Mouse (Mus musculus) MN1 (cell line): Measurements from ENCODE around the gene Copa.
A peak's percentile ranks its signal among the peaks of the same experiment; 100 is the strongest.

ENCODE experiments used
- DNase-seq: peaks from one replicate; pipeline ENCODE4 v3.0.0-alpha.2; 2016; ENCODE audit warnings: low spot score

The Copa gene

GRCm38 (mm10) chr1:172082101-172082898 is at the start of gene Copa, which contains the start of gene Ncstn:
TSS of gene Copa (plus strand) at chr1:172082529.
TSS of gene Ncstn (minus strand) at chr1:172082795.
- peak; percentile 98 for DNase-seq

GRCm38 (mm10) chr1:172046410-172046809 is 35.9 kb upstream of the Copa start:
- no peak for DNase-seq

DNA sequence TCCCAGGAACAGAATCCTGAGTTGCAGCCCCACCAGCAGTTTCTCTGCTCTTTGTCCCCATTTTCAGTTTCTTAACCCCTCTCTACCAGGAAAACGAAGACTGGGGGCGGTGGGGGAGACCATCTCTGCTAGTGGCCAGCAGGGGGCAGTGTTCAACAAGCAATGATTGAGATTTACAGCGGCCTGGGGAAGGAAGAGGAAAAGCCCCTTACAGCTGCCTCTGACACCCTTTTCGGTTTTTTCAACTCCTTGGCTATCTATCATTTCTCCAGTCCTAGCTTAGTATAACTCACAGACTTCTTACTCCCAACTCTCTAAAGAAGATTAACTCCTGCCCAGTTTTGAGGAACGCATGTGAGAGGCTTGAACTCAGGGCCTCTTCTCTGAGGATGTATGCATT is 35.4 kb upstream of the Copa start:
- DNase-seq, result peak; percentile 88

GRCm38 (mm10) chr1:172048241-172048734 is 34.0 kb upstream of the Copa start:
- DNase-seq, result peak; percentile 39

DNA sequence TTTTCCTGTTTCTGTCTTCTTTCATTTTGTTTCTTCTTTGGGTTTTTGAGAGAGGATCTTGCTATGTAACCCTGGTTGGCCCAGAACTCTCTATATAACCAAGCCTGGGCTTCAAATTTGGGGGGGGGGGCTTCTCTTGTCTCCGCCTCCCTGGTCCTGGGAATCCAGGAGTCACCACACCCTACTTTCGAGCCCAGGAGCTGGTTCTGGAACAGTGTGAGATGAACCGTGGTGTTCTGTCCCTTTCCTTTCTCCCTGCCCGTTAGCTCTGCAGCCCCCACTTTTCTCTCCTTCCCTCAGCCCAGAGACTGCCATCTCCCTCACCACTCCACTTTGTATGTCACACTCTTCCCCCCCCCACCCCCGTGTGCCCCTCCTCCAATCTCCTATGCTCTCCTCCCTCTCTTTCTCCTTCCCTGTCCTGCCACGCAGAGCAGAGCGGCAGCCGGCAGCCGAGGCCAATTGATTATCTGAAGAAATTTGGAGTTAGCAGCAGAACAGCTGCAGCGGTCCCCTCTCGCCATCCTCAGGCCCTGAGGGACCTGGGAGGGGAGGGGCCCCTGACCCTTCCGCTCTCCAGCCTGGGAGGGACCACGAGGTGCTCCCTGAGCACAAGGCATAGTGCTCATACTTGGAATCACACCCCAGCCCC is 33.1 kb upstream of the Copa start:
- DNase-seq, result peak; percentile 70

- no peak for DNase-seq
These were observed 29.5 kb upstream of the Copa start for GRCm38 (mm10) chr1:172052766-172053279.

DNA sequence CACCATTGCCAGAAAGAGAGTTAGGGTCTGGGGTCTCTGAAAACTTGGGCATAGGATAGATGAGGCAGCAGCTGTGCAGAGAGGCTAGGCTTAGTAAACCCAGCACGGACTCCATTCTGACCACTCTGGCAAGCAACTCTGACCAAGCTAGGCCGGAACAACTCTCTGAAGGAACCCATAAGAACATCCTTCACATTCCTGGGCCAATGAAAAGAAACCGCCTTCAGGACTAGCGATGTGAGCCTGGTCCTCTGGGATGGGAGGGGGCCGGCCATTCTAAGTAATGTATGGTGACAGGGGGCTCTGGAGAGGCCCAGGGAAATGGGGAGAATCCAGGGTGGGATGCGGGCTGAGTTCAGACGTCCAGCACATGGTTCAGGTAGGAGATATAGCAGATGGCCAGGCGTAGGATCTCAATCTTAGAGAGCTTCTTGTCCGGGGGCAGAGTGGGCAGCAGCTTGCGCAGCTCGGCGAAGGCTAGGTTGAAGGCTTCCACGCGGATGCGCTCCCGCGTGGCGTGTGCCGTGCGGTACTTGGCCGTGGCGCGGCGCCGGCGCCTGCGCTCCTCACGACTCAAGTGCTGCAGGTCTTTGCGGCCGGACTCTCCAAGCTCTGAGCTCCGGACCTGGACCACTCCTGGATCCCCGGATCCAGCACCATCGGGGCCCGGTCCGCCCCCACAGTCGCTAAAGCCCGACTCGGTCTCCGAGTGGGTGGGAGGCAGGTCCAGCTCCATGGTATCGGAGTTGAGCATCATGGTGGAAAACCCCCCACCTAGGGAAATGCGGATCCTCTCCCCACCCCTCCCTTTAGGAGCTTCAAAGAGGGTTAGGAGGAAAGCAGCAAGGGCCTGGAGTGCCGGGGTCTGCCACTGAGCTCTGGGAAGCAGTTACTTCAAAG is 28.5 kb upstream of the Copa start:
- no peak for DNase-seq

DNA sequence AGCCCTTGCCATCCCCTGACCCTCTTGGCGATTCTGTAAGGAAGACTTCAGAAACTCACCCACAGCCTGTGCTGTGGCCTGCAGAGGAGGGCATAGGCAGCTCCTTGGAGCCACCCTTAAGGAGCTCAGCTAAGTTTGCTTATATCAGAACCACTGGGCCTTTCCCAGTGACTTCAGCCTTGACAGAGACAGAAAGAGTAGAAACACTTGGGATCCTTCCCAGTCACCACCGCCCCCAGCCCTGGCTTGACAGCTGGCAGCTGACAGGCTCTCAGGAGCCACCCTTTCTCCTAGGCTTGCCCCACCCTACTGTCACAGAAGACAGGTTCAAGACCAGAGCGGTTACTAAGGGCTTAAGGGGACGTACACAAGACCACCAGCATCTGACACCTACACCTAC is 26.1 kb upstream of the Copa start:
- DNase-seq, result no peak

DNA sequence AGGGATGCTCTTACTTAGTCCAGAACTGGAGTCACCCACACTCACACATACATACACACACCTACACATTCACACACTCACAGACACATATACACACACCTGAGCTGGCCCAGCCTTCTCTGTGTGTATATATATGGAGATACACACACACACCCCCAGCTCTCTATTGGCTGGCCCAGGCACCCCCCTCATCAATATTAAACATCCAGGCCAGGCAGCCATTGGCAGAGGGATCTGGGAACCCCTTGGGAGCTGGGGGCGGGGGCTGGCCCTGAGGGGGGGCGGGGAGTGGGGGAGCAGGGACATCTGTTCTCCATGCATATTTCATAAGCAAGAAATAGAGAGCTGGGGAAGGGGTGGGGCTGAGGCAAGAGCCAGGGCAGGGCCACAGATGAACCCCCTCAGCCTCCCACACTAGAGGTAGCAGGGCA is 24.8 kb upstream of the Copa start, which contains the start of gene Nhlh1:
Gene Nhlh1, minus strand, starts transcription at position 83 of the 431 bp plus-strand sequence.
- DNase-seq, result no peak

DNA sequence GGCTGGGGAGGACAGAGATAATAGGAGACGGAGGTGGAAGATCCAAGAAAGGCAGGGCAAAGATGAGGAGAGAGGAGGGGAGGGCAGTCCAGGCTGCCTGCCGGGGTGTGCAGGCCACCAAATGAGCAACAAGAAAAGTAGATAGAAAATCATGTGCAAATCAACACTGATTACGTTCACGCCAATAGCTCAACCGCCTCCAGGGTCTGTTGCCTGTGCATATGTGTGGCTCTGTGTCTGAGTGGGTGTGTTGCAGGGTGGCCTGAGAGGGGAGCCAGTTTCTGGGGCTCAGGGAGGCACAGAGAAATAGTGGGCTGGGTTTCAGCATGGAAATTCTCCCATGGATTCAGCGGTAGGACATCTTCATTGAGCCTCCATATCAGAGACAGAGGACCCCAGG is 24.0 kb upstream of the Copa start:
- no peak for DNase-seq

- DNase-seq, result no peak
These were observed 23.5 kb upstream of the Copa start for GRCm38 (mm10) chr1:172058874-172059273.

DNA sequence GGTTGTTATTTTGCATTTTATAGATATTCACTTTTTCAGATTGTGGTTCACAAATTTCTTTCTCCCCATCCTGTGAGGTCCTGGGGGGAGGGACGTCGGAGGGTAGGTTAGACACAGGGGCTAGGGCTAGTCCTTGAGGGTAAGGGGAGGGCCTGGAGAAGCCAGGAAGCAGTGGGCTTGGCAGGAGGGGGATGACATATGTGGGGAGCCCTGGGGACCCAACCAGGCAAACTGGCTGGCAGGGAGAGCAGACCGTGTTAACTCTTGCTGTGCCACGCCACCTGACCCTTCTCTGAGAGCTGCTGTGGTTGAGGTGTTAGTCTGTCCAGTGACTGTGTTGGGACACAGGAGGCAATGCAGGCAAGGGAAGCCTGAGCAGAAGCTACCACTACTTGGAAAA is 21.7 kb upstream of the Copa start:
- DNase-seq, result no peak

DNA sequence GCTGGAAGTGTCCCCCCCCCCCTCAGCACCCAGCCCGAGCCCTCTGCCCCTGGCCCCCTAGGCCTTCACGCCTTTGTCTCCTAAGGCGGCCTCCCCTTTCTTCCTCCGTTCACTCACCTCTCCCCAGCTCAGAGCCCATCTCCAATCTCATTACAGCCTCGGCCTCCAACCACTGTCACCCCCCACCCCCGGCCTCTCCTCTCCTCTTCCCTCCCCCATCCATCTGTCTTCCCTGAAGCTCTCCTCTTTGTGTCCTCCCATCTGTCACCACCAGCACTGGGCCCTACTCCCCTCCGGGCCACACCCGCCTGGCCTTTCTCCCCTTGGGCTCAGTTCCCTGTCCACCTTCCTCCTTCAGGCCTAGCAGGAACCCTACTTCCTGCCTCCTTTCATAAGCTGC is 21.1 kb upstream of the Copa start:
- no peak for DNase-seq

DNA sequence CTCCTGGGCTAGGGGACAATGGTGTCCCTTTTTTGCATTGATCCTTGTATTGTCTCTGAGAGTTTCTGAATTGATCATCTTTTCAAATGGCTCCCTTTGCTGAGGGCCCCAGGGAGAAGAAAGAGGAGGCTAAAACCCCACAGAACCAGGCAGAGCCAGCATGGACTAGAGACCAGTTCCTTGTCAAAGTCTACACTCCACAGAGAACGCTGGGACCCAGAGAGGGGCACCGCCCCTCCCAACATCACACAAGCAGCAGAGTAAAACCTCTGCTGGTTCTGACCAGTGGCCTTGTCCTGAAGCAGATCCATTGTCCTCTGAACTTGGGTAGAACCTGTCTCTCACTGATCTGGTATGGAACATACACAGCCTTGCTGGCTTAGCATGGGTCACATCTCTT is 20.2 kb upstream of the Copa start:
- no peak for DNase-seq

DNA sequence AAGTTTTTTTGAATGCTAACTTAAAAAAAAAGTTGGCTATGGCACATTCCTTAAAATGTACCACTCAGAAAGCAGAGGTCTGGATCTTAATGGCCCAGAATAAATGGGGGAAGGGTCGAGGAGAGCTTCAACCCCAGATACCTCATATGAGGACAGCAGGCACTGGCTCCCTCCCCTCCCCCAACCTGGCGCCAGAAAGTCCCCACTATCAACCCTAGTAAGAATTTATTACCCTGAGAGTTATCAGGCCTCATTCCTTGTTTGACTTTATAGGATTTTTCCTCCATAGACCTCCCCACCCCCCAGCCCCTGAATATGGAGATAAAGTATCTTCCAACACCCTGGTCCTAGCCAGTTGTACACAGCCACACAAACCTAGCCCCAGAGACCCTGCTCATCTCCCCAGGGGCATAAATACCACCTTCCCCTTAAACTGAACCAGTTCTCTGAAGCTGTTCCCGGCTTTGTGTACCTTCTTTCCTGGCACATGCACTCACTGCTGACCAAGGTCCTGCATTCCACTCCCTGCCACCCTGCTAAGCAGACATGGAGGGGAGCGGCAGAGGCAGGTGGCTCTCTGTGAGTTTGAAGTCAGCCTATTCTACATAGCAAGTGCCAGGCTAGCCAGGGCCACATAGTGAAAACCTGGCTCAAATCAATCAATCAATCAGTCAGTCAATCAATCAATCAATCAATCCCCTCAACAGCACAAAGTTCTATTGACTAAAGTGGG is 18.9 kb upstream of the Copa start:
- no peak for DNase-seq

DNA sequence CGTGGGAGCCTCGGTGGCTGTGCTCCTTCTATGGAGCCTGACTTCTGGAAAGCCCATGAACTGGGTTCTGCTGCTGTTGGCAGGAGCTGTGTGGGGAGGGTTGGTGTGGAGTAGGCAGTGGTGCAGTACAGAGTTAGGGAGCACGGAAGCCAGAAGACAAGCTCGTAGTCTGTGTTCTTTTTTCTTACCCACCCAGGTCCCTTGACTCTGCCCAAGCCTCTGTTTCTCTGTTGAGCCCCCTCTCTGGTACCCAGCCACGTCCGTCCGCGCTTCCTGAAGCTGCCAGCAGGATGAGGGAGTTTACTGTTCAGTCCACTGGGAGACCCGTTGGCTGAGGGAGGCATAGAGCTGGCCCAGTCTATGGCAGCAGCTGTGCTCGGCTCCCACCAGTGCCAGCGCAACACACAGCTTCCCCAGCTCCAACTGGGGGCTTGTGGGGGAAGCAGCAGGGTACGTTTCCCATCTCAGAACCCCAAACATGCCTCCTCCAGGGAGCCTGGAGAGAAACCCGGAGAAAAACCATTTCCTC is 17.7 kb upstream of the Copa start:
- no peak for DNase-seq

GRCm38 (mm10) chr1:172070227-172070626 is 12.1 kb upstream of the Copa start:
- no peak for DNase-seq

DNA sequence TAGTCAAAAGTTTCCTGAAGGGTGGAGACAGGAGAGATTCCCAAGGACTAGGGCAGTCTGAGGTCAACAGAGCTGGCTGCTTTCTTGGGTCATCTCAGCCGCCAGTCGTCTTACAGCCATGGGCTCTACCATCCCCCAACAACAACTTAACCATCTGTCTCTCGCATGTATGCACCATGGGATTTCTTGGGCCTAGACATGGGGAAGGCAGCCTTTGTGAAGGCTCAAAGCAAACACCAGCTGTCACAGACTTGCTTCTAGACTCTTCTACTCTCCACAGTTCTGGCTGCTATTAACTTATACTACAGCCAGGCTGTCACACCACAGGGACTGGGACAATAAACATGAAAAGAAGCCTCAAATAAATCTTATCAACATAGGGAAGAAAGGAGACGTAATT is 10.8 kb upstream of the Copa start:
- DNase-seq, result no peak

- DNase-seq, result no peak
These were observed 9.7 kb upstream of the Copa start for GRCm38 (mm10) chr1:172072604-172073003.

GRCm38 (mm10) chr1:172077981-172078380 is 4.3 kb upstream of the Copa start:
- DNase-seq, result peak; percentile 25

DNA sequence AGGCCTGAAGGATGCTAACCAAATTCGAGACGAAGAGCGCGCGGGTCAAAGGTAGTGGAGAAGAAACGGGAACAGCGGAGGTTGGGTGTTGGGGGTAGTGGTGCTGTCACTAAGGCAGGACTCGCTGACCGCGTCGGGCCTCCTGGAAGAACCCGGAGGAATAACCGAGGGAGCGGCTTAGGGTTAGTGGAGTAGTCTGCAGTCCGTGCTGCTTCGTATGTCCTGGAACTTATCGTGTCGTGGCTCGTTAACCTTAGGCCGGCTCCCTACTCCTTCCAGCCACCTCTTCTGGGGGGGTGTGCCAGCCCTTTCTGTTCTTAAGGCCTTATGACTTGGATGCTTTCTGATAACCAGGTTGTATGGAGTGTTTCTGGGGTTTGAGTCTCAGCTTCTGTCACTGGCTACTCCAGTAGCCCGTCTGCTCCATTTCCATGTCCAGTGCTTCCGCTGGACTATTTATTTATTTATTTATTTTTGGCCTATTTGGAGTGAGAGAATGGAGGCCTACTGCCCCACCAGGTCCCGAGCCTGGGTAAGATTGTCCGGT is 643 bp downstream of the Copa start:
- peak; percentile 62 for DNase-seq
